Mouse (Mus musculus) megakaryocyte, embryonic 14.5 days (primary cell): ENCODE measurements around the gene Ppib.

ENCODE experiments used
- FLI1 ChIP-seq: IDR thresholded peaks from 2 replicates; pipeline ENCODE4 v1.6.1; 2012; ENCODE audit warnings: low read length, inconsistent platforms, mixed read lengths
- GATA1 ChIP-seq: IDR thresholded peaks from 3 replicates; pipeline ENCODE4 v1.6.1; 2012; ENCODE audit warnings: mixed read lengths, low read length, inconsistent platforms, borderline replicate concordance

GRCm38 (mm10) chr9:66063446-66063845 lies 3.4 kb downstream of the Ppib start:
- TF ChIP-seq GATA1 (no peak), FLI1 (no peak)
